Mouse (Mus musculus): ENCODE measurements around the gene Cd300ld5.
"Not testable (repeated sequence)": the region's sequence is repeated elsewhere in the genome, so short reads cannot be mapped to it uniquely, and the experiment has no call there.

GRCm38 (mm10) chr11:115026912-115027311, 10.7 kb downstream of the Cd300ld5 start, which contains the start of gene Cd300ld4:
- not testable (repeated sequence) for TF ChIP-seq NRF1 (IDR thresholded peaks at IDR 0.05; ENCODE audit: low read depth, low read length); PAX5 (IDR thresholded peaks at IDR 0.05; ENCODE audit: low read length); BHLHE40 (IDR thresholded peaks at IDR 0.05; ENCODE audit: low read depth, low read length); POLR2AphosphoS2 (IDR thresholded peaks at IDR 0.05; ENCODE audit: low read depth, low read length); RCOR1 (conservative IDR thresholded peaks at IDR 0.05; ENCODE audit: low read depth, low read length); CTCF (conservative IDR thresholded peaks at IDR 0.05 in 1 of 2, IDR thresholded peaks at IDR 0.05 in 1 of 2; ENCODE audit: low read depth in 2 of 2, low read length in 2 of 2); EP300 (IDR thresholded peaks at IDR 0.05; ENCODE audit: low read length); POLR2A (IDR thresholded peaks at IDR 0.05; ENCODE audit: low read depth, low read length); HCFC1 (IDR thresholded peaks at IDR 0.05; ENCODE audit: low read depth, low read length); MEF2A (IDR thresholded peaks at IDR 0.05; ENCODE audit: borderline replicate concordance, low read depth, low read length)

All from CH12.LX (cell line).